Mouse (Mus musculus): ENCODE data around the gene Igsf10.

DNA sequence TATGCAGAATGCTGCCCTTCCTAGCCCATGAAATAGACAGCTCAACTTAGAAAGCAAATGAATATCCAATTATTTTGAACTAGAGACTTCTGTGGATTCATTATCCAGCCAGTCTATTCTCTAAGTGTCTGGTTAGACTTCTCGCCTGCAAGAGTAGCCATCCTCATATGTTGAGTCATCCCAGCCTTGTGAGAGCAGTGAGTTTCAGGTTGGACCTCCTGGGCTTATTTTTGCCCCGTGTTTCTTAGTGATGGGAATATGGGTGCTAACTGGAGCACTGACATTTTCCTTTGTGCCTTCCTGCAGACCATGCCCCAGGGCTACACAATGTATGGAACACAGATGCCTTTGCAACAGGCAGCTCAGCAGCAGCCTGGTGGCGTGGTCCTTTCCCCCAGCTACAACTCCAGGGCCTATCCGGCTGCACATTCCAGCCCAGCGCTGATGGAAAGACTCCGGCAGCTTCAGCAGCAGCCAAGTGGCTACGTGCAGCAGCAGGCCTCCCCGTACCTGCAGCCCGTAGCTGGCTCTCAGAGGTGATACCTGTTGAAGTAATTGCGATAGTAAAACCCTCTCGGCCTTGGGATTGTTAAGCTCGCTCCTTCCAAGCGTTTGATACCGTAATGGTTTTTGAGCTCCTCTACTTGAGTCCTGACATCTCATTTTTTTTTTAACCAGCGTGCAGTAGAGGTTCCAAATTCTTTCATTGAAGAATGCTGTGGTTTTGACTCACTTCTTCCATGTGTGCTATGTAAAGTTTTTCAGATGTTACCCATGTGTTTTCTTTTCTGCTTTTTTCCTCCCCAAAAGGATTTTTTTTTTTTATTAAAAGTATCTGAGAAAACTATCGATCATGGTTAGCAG lies 48.3 kb downstream of the Igsf10 start:
- no peak for TF ChIP-seq CTCF (IDR thresholded peaks at IDR 0.05; ENCODE audit: borderline replicate concordance, insufficient read depth, low read length)
- TF ChIP-seq POLR2A (IDR thresholded peaks at IDR 0.05; ENCODE audit: low read depth, low read length) = no peak

Measured in embryonic fibroblast, embryonic 13.5 days (primary cell).